Comparison of ENCODE assay signal across 32 mouse cellular contexts in genomic region chr16:55316996-55317395, GRCm38 (mm10). TPM values are rescaled to one million over a fixed set of nuclear protein-coding genes. Genes with fewer than 3 reads are reported as not detected.
"Had no signal": no experiment of that assay in that cellular context is flagged by ENCODE, and none has a peak within 500 bp of the region (broad histone marks: within the 10 kb centered on the region; RNA-seq: fewer than 3 reads in every experiment).

No protein-coding gene starts in this region.

- H3K27ac ChIP-seq: gastrocnemius, adult 2 months; heart, adult 2 months; heart, embryonic 13.5 days; heart, embryonic 15.5 days; hindbrain, embryonic 13.5 days; hindbrain, embryonic 15.5 days; hindbrain, postnatal 0 days; limb, embryonic 15.5 days; liver, embryonic 12.5 days; liver, embryonic 14.5 days had no signal

- H3K27me3 ChIP-seq: heart, embryonic 13.5 days; heart, embryonic 15.5 days; hindbrain, embryonic 13.5 days; hindbrain, embryonic 15.5 days; limb, embryonic 12.5 days; limb, embryonic 15.5 days; liver, embryonic 12.5 days had no signal

- H3K4me3 ChIP-seq: gastrocnemius, adult 2 months; heart, adult 2 months; heart, embryonic 13.5 days; heart, embryonic 15.5 days; hindbrain, embryonic 13.5 days; hindbrain, embryonic 15.5 days; limb, embryonic 12.5 days; limb, embryonic 15.5 days; liver, embryonic 12.5 days had no signal

- H3K9ac ChIP-seq: heart, embryonic 13.5 days; heart, embryonic 15.5 days; hindbrain, embryonic 13.5 days; hindbrain, embryonic 15.5 days; limb, embryonic 12.5 days; limb, embryonic 15.5 days; liver, embryonic 12.5 days; liver, embryonic 14.5 days had no signal

- H3K4me1 ChIP-seq: heart, embryonic 13.5 days; heart, embryonic 15.5 days; hindbrain, embryonic 13.5 days; limb, embryonic 15.5 days; liver, embryonic 12.5 days had no signal

- DNase-seq: gastrocnemius, adult 2 months; gastrocnemius, postnatal 10 days; gastrocnemius, postnatal 25 days; heart, adult 11 months; heart, adult 2 months; heart, postnatal 14 days; heart, postnatal 36 days; kidney, adult 11 months; kidney, adult 8-10 months; kidney, postnatal 10 days; kidney, postnatal 36 days; layer of hippocampus, adult 9-11 months; layer of hippocampus, postnatal 36 days; left cerebral cortex, postnatal 4 days had no signal

- H3K4me2 ChIP-seq: heart, embryonic 11.5 days; heart, embryonic 13.5 days; heart, embryonic 15.5 days; hindbrain, embryonic 13.5 days; hindbrain, embryonic 15.5 days; limb, embryonic 12.5 days; limb, embryonic 15.5 days; liver, embryonic 12.5 days had no signal

- ATAC-seq: hindbrain, postnatal 0 days; intestine, embryonic 16.5 days; liver, embryonic 12.5 days had no signal

- H3K9me3 ChIP-seq: heart, embryonic 13.5 days; heart, embryonic 15.5 days; hindbrain, embryonic 13.5 days; hindbrain, embryonic 15.5 days; limb, embryonic 12.5 days; limb, embryonic 15.5 days; liver, embryonic 12.5 days had no signal

- H3K36me3 ChIP-seq: heart, embryonic 13.5 days; heart, embryonic 15.5 days; hindbrain, embryonic 13.5 days; hindbrain, embryonic 15.5 days; limb, embryonic 12.5 days; limb, embryonic 15.5 days; liver, embryonic 12.5 days had no signal

RNA-seq across cellular contexts. Expression of gene Zpld1, which starts 19.2 kb away (rescaled TPM):
- total RNA-seq: gastrocnemius, adult 2 months; gastrocnemius, postnatal 25 days; heart, adult 2 months; heart, postnatal 14 days; heart, postnatal 36 days; hematopoietic stem cell, adult 5-6 weeks; left cerebral cortex, adult 8-10 months; liver, adult 2 months had no signal
- polyA plus RNA-seq: gonadal fat pad, adult 2 months; heart, adult 2 months; heart, embryonic 15.5 days; heart, postnatal 0 days; intestine, embryonic 14.5 days; large intestine, adult 2 months; liver, adult 2 months; liver, embryonic 12.5 days; liver, embryonic 14.5 days had no signal
